Mouse (Mus musculus) kidney, postnatal 0 days (tissue): Measurements from ENCODE around the gene Als2. TPM values are rescaled to one million over a fixed set of nuclear protein-coding genes. Genes with fewer than 3 reads are reported as not detected.

Experiments used
- ATAC-seq: fragments of 200-750 bp; cut with Nextera tagmentation; replicated peaks from 2 replicates; pipeline ENCODE4 v1.8.0; 2017; ENCODE audit warnings: low read depth, moderate number of reproducible peaks, moderate TSS enrichment, moderate library complexity; ENCODE audit not compliant: low FRiP score
- DNase-seq: peaks from one replicate; pipeline ENCODE4 v3.0.0-alpha.2; 2016; ENCODE audit warnings: low spot score
- H3K27ac ChIP-seq: fragments of 300-500 bp; sonication (generic); 2 replicates; pipeline ENCODE4 v1.5.1; 2014; ENCODE audit warnings: mild to moderate bottlenecking
- H3K27me3 ChIP-seq: fragments of 300-500 bp; sonication (generic); 2 replicates; pipeline ENCODE4 v1.6.1; 2014; ENCODE audit warnings: low read length, mixed read lengths; ENCODE audit not compliant: insufficient read depth
- H3K36me3 ChIP-seq: fragments of 300-500 bp; sonication (generic); 2 replicates; pipeline ENCODE4 v1.6.1; 2014; ENCODE audit warnings: low read length, mixed read lengths; ENCODE audit not compliant: insufficient read depth
- H3K4me1 ChIP-seq: fragments of 300-500 bp; sonication (generic); replicated peaks from 2 replicates; pipeline ENCODE4 v1.6.1; 2014; ENCODE audit warnings: antibody characterized with exemption, low read length, mixed read lengths; ENCODE audit not compliant: insufficient read depth
- H3K4me2 ChIP-seq: fragments of 300-500 bp; sonication (generic); 2 replicates; pipeline ENCODE4 v1.6.1; 2014; ENCODE audit warnings: mild to moderate bottlenecking, low read length, moderate library complexity, mixed read lengths
- H3K4me3 ChIP-seq: fragments of 300-500 bp; sonication (generic); replicated peaks from 2 replicates; pipeline ENCODE4 v1.5.1; 2014; ENCODE audit warnings: low read depth, low read length
- H3K9ac ChIP-seq: fragments of 300-500 bp; sonication (generic); 2 replicates; pipeline ENCODE4 v1.6.1; 2014; ENCODE audit warnings: low read depth, low read length
- H3K9me3 ChIP-seq: fragments of 300-500 bp; sonication (generic); replicated peaks from 2 replicates; pipeline ENCODE4 v1.6.1; 2016; ENCODE audit warnings: low read length, inconsistent platforms, mixed read lengths
- CTCF ChIP-seq: IDR thresholded peaks from 2 replicates; pipeline ENCODE4 v1.5.1; 2016; ENCODE audit warnings: antibody characterized with exemption, low read depth, mild to moderate bottlenecking, moderate library complexity
- WGBS: fragments of 180-500 bp; shearing (Covaris S2); extraction: QIAGEN DNeasy Blood & Tissue Kit; methylation state at CpG from one replicate; pipeline ENCODE4 v1.1.7; 2014; 5-methylcytosine and 5-hydroxymethylcytosine counted together
- polyA plus RNA-seq: library from polyadenylated mRNA; unstranded; fragments of >200 nt; fragmentation: Nextera tagmentation; extraction: Ambion mirVana; gene quantifications from 2 replicates; pipeline ENCODE4 v1.2.1, GENCODE M21; 2015

Als2 gene
- polyA plus RNA-seq, 1 experiment from 2014 or later, result 6.0 TPM

- Histone ChIP-seq H3K4me2 (no peak overlapping the region), H3K9me3 (no peaks in the 10 kb centered on the region), H3K36me3 (peaks cover 27% of the 10 kb centered on the region; the same call in 1 of the 2 replicates), H3K9ac (no peak overlapping the region), H3K4me3 (no peak overlapping the region), H3K27ac (no peak overlapping the region), H3K4me1 (no peaks in the 10 kb centered on the region), H3K27me3 (no peaks in the 10 kb centered on the region)
- DNase-seq, result no peak
- WGBS, result 90% methylated on average over 1 of the region's 1 CpGs
- no peak for TF ChIP-seq CTCF
- no peak for ATAC-seq
These were observed 32.5 kb downstream of the Als2 start for GRCm38 (mm10) chr1:59204489-59204888.

GRCm38 (mm10) chr1:59202367-59202766, 34.7 kb downstream of the Als2 start:
- no peak for ATAC-seq
- H3K27me3 ChIP-seq, result no peaks in the 10 kb centered on the region
- no peak for TF ChIP-seq CTCF
- no peak overlapping the region for H3K4me2 ChIP-seq
- DNase-seq, result no peak
- no peak overlapping the region for H3K4me3 ChIP-seq
- H3K4me1 ChIP-seq, result no peaks in the 10 kb centered on the region
- no peaks in the 10 kb centered on the region for H3K9me3 ChIP-seq
- 93% methylated on average over 10 of the region's 10 CpGs for WGBS
- H3K9ac ChIP-seq, result no peak overlapping the region
- no peak overlapping the region for H3K27ac ChIP-seq
- peaks cover 32% of the 10 kb centered on the region; the same call in 1 of the 2 replicates for H3K36me3 ChIP-seq

GRCm38 (mm10) chr1:59201561-59201960, 35.5 kb downstream of the Als2 start:
- H3K27ac ChIP-seq, result no peak overlapping the region
- ATAC-seq (no peak), DNase-seq (no peak)
- no peaks in the 10 kb centered on the region for H3K9me3 ChIP-seq
- peaks cover 28% of the 10 kb centered on the region; the same call in 1 of the 2 replicates for H3K36me3 ChIP-seq
- H3K9ac ChIP-seq, result no peak overlapping the region
- H3K4me3 ChIP-seq, result no peak overlapping the region
- TF ChIP-seq CTCF, result no peak
- no peaks in the 10 kb centered on the region for H3K27me3 ChIP-seq
- no peaks in the 10 kb centered on the region for H3K4me1 ChIP-seq
- no peak overlapping the region for H3K4me2 ChIP-seq
- WGBS, result 88% methylated on average over 1 of the region's 1 CpGs

- no peaks in the 10 kb centered on the region for H3K27me3 ChIP-seq
- DNase-seq (no peak), ATAC-seq (no peak)
- TF ChIP-seq CTCF, result no peak
- no peak overlapping the region for H3K9ac ChIP-seq
- H3K9me3 ChIP-seq, result no peaks in the 10 kb centered on the region
- H3K4me2 ChIP-seq, result no peak overlapping the region
- peaks cover 26% of the 10 kb centered on the region; the same call in 1 of the 2 replicates for H3K36me3 ChIP-seq
- 90% methylated on average over 5 of the region's 5 CpGs for whole genome bisulfite sequencing
- H3K4me3 ChIP-seq, result no peak overlapping the region
- H3K4me1 ChIP-seq, result no peaks in the 10 kb centered on the region
- H3K27ac ChIP-seq, result no peak overlapping the region
These were observed 36.1 kb downstream of the Als2 start for GRCm38 (mm10) chr1:59200960-59201359.

GRCm38 (mm10) chr1:59194979-59195378, 42.1 kb downstream of the Als2 start:
- 16% methylated on average over 6 of the region's 6 CpGs for WGBS
- Histone ChIP-seq H3K4me3 (no peak overlapping the region), H3K9me3 (no peaks in the 10 kb centered on the region), H3K4me1 (no peaks in the 10 kb centered on the region), H3K36me3 (peaks cover 13% of the 10 kb centered on the region; the same call in 1 of the 2 replicates), H3K27ac (no peak overlapping the region), H3K27me3 (no peaks in the 10 kb centered on the region), H3K9ac (no peak overlapping the region), H3K4me2 (no peak overlapping the region)
- no peak for TF ChIP-seq CTCF
- no peak for ATAC-seq
- no peak for DNase-seq

- H3K9ac ChIP-seq, result no peak overlapping the region
- H3K27ac ChIP-seq, result no peak overlapping the region
- H3K9me3 ChIP-seq, result no peaks in the 10 kb centered on the region
- no peak for ATAC-seq
- H3K27me3 ChIP-seq, result no peaks in the 10 kb centered on the region
- 82% methylated on average over 5 of the region's 5 CpGs for WGBS
- no peak overlapping the region for H3K4me3 ChIP-seq
- peaks cover 13% of the 10 kb centered on the region; the same call in 1 of the 2 replicates for H3K36me3 ChIP-seq
- no peak for TF ChIP-seq CTCF
- H3K4me2 ChIP-seq, result no peak overlapping the region
- DNase-seq, result no peak
- H3K4me1 ChIP-seq, result no peaks in the 10 kb centered on the region
These were observed 49.2 kb downstream of the Als2 start for GRCm38 (mm10) chr1:59187786-59188185.

- no peak for DNase-seq
- H3K27me3 ChIP-seq, result no peaks in the 10 kb centered on the region
- no peak overlapping the region for H3K4me3 ChIP-seq
- H3K9me3 ChIP-seq, result no peaks in the 10 kb centered on the region
- peaks cover 21% of the 10 kb centered on the region; the same call in 1 of the 2 replicates for H3K36me3 ChIP-seq
- no peak for TF ChIP-seq CTCF
- 86% methylated on average over 10 of the region's 10 CpGs for WGBS
- H3K9ac ChIP-seq, result no peak overlapping the region
- H3K4me1 ChIP-seq, result no peaks in the 10 kb centered on the region
- no peak overlapping the region for H3K27ac ChIP-seq
- ATAC-seq, result no peak
- H3K4me2 ChIP-seq, result no peak overlapping the region
These were observed 50.7 kb downstream of the Als2 start for GRCm38 (mm10) chr1:59186317-59186716.
